ENCODE assay signal across 12 mouse cellular contexts in genomic region chr2:4101370-4101769, GRCm38 (mm10).
DNase-seq lines count a peak whose midpoint lies in the region; ATAC-seq and TF ChIP-seq lines count a peak whose summit lies in the region.
"Had no signal": no experiment of that assay in that cellular context is flagged by ENCODE, and none has a peak within 500 bp of the region (broad histone marks: within the 10 kb centered on the region; RNA-seq: fewer than 3 reads in every experiment).

No protein-coding gene starts in this region.

- H3K27ac ChIP-seq in left cerebral cortex, adult 2 months: peak overlapping the region; percentile 74; the same call in 1 of the 2 replicates
- no peak overlapping the region for H3K27ac ChIP-seq in liver, embryonic 11.5 days (ENCODE audit: low read depth, low read length)
- H3K27ac ChIP-seq: heart, embryonic 15.5 days; limb, embryonic 10.5 days had no signal

- no peaks in the 10 kb centered on the region for H3K4me1 ChIP-seq in liver, embryonic 11.5 days (replicated peaks; ENCODE audit: control insufficient read depth, insufficient read depth, low read length)
- H3K4me1 ChIP-seq: heart, embryonic 15.5 days; limb, embryonic 10.5 days had no signal

- 68% methylated on average over 2 of the region's 2 CpGs for WGBS in liver, embryonic 11.5 days

- H3K36me3 ChIP-seq in liver, embryonic 11.5 days (ENCODE audit: control insufficient read depth, insufficient read depth, low read length): no peaks in the 10 kb centered on the region
- H3K36me3 ChIP-seq: heart, embryonic 15.5 days; limb, embryonic 10.5 days had no signal

- intact Hi-C loops in left cerebral cortex, adult 2 months (cut with DNase I): loop anchor here (5.0 kb wide), 1 partner anchor 84 kb away; the partner anchor contains the start of gene Frmd4a

- H3K9me3 ChIP-seq in liver, embryonic 11.5 days (ENCODE audit: control insufficient read depth, low read length): no peaks in the 10 kb centered on the region
- H3K9me3 ChIP-seq: heart, embryonic 15.5 days; limb, embryonic 10.5 days had no signal

- TF ChIP-seq CTCF in left cerebral cortex, adult 2 months (IDR thresholded peaks at IDR 0.05): no peak

- DNase-seq in frontal cortex, postnatal 14 days (ENCODE audit: low spot score in 2 of 2): no peak
- peak; percentile 77 for DNase-seq in right cerebral cortex, adult 18-20 months
- no peak for DNase-seq in right cerebral cortex, postnatal 4 days
- DNase-seq in left cerebral cortex, adult 2 months (ENCODE audit: extremely low spot score in 1 of 2, low spot score in 2 of 2): peak; percentile 24 to 26
- DNase-seq in telencephalon, adult 2 months (ENCODE audit: low read depth, low spot score): peak; percentile 76
- DNase-seq in liver, embryonic 11.5 days (ENCODE audit: low spot score): no peak
- DNase-seq in spleen, postnatal 36 days (ENCODE audit: low spot score in 2 of 2): no peak
- DNase-seq: kidney, adult 18-20 months; lung, adult 18-20 months had no signal

- H3K9ac ChIP-seq in liver, embryonic 11.5 days (ENCODE audit: low read depth, low read length): no peak overlapping the region
- H3K9ac ChIP-seq: heart, embryonic 15.5 days had no signal

- H3K4me2 ChIP-seq in liver, embryonic 11.5 days: no peak overlapping the region
- H3K4me2 ChIP-seq: heart, embryonic 15.5 days had no signal

- H3K27me3 ChIP-seq in liver, embryonic 11.5 days (replicated peaks; ENCODE audit: control insufficient read depth, insufficient read depth, low read length): no peaks in the 10 kb centered on the region
- H3K27me3 ChIP-seq: heart, embryonic 15.5 days had no signal

- H3K4me3 ChIP-seq in left cerebral cortex, adult 2 months: no peak overlapping the region
- no peak overlapping the region for H3K4me3 ChIP-seq in liver, embryonic 11.5 days (ENCODE audit: low read depth, low read length)
- H3K4me3 ChIP-seq: heart, embryonic 15.5 days; limb, embryonic 10.5 days had no signal

- peak; percentile 91 for ATAC-seq in frontal cortex, adult (ENCODE audit: low TSS enrichment)
- ATAC-seq in liver, embryonic 11.5 days (replicated peaks; ENCODE audit: low FRiP score): no peak

Comparison
In these comparisons a context has a peak if more than half of its experiments do, and no peak if none do; other contexts are left out.
1. DNase-seq: peak in right cerebral cortex, adult 18-20 months (single experiment), left cerebral cortex, adult 2 months (2 of 2) and telencephalon, adult 2 months (single experiment); none in frontal cortex, postnatal 14 days (0 of 2), right cerebral cortex, postnatal 4 days (single experiment), liver, embryonic 11.5 days (single experiment) and spleen, postnatal 36 days (0 of 2).